Mouse (Mus musculus): ENCODE measurements at regions not wholly inside any gene's neighbourhood (a gene's known extent, or its start where the extent isn't known, plus 50 kb on each side); places are given as distances from the start of the nearest gene placed in this dataset.

DNA sequence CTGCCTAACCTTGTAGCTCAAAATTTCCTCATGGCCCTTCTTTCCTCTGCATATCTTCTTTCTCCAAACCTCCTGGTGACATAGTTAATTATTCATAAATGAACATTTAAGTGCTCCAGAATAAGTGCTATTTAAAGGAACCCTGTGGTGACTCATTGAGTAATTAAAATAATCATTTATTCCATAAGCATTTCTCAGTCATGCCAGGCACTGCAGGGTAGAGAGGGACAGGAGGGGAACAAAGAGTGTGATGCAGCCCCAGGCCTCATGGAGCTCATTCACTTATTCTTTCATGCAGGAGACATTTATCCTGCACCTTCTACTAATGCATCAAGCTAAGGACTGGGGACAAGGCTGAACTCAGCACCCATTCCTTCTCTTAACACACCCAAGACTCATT lies 97.4 kb upstream of the Isx start:
- Histone ChIP-seq H3K9me3 (ENCODE audit: control insufficient read depth, low read length) (no peaks in the 10 kb centered on the region), H3K4me3 (ENCODE audit: low read depth, low read length) (no peak overlapping the region), H3K27me3 (ENCODE audit: control insufficient read depth, insufficient read depth, low read length) (no peaks in the 10 kb centered on the region), H3K36me3 (ENCODE audit: control insufficient read depth, insufficient read depth, low read length) (no peaks in the 10 kb centered on the region), H3K4me1 (ENCODE audit: control insufficient read depth, insufficient read depth, low read length) (no peaks in the 10 kb centered on the region), H3K9ac (ENCODE audit: low read length) (no peak overlapping the region), H3K27ac (ENCODE audit: low read depth, low read length) (no peak overlapping the region), H3K4me2 (ENCODE audit: low read depth) (no peak overlapping the region)
- DNase-seq (ENCODE audit: low spot score) (no peak), ATAC-seq (ENCODE audit: insufficient read depth, low FRiP score, low TSS enrichment) (no peak)

DNA sequence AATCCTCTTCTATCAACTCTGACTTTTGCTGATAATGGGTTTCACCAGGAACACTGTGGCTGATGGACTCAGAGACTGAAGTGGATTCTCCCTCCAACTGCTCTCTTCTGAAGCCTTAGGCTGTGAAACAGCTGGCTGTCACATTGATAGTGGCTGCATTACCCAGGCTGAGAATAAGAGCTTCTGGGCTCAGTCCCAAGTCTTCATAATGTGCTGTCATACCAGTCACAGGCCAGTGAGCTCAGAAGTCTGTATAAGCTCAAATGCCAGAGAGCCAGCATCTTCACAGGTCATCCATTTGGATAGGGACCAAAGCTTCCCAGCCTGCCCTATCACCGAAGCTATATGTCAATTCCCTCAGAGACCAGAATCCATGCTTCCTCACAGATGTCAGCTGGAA lies 91.9 kb upstream of the Isx start:
- ATAC-seq (ENCODE audit: insufficient read depth, low FRiP score, low TSS enrichment) (no peak), DNase-seq (ENCODE audit: low spot score) (no peak)
- H3K27ac ChIP-seq (ENCODE audit: low read depth, low read length) = no peak overlapping the region
- H3K4me3 ChIP-seq (ENCODE audit: low read depth, low read length) = no peak overlapping the region
- no peaks in the 10 kb centered on the region for H3K4me1 ChIP-seq (ENCODE audit: control insufficient read depth, insufficient read depth, low read length)
- H3K4me2 ChIP-seq (ENCODE audit: low read depth) = no peak overlapping the region
- H3K36me3 ChIP-seq (ENCODE audit: control insufficient read depth, insufficient read depth, low read length) = no peaks in the 10 kb centered on the region
- H3K9me3 ChIP-seq (ENCODE audit: control insufficient read depth, low read length) = no peaks in the 10 kb centered on the region
- 80% methylated on average over 1 of the region's 1 CpGs for WGBS
- H3K9ac ChIP-seq (ENCODE audit: low read length) = no peak overlapping the region
- H3K27me3 ChIP-seq (ENCODE audit: control insufficient read depth, insufficient read depth, low read length) = no peaks in the 10 kb centered on the region

DNA sequence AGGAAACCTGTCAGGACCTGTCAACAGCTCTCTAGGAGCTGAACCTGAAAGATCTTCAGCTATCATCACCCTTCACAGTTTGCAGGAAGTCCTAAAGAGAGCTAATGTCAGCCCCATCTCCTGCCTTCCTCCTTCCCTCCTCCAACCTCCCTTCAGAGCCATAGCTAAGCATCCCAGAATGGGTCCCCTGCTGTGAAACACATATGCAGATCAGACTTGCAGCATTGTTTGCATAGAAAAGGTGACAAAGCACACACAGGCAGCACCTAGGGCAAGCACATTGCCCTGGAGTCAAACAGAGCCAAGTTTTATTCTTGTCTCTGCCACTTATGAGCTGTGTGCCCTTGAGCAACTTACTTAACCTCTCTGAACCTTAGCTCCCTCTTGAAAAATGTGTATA lies 64.3 kb upstream of the Isx start:
- no peaks in the 10 kb centered on the region for H3K36me3 ChIP-seq (ENCODE audit: control insufficient read depth, insufficient read depth, low read length)
- no peak overlapping the region for H3K27ac ChIP-seq (ENCODE audit: low read depth, low read length)
- H3K4me2 ChIP-seq (ENCODE audit: low read depth) = no peak overlapping the region
- no peak overlapping the region for H3K9ac ChIP-seq (ENCODE audit: low read length)
- H3K4me1 ChIP-seq (ENCODE audit: control insufficient read depth, insufficient read depth, low read length) = no peaks in the 10 kb centered on the region
- no peak overlapping the region for H3K4me3 ChIP-seq (ENCODE audit: low read depth, low read length)
- H3K27me3 ChIP-seq (ENCODE audit: control insufficient read depth, insufficient read depth, low read length) = no peaks in the 10 kb centered on the region
- ATAC-seq (ENCODE audit: insufficient read depth, low FRiP score, low TSS enrichment) (no peak), DNase-seq (ENCODE audit: low spot score) (no peak)
- no peaks in the 10 kb centered on the region for H3K9me3 ChIP-seq (ENCODE audit: control insufficient read depth, low read length)

DNA sequence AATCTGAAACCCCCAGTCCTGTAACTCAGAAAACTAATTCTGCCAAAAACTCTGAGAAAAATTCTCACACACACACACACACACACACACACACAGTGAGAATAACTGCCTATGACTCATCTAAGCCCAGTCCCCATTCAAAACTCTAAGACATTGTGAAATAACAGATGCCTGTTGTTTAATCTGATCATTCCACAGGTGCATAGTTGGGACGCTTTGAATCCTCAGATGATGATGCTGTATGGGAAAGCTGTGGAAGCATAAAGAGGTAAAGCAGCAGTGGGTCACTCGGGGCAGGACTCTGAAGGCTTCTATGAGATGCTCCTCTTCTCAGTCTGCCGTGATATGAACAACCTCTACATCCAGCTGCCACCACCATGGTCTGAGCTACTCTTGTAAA lies 62.9 kb upstream of the Isx start:
- Histone ChIP-seq H3K9ac (ENCODE audit: low read length) (no peak overlapping the region), H3K9me3 (ENCODE audit: control insufficient read depth, low read length) (no peaks in the 10 kb centered on the region), H3K4me2 (ENCODE audit: low read depth) (no peak overlapping the region), H3K4me1 (ENCODE audit: control insufficient read depth, insufficient read depth, low read length) (no peaks in the 10 kb centered on the region), H3K4me3 (ENCODE audit: low read depth, low read length) (no peak overlapping the region), H3K27ac (ENCODE audit: low read depth, low read length) (no peak overlapping the region), H3K27me3 (ENCODE audit: control insufficient read depth, insufficient read depth, low read length) (no peaks in the 10 kb centered on the region), H3K36me3 (ENCODE audit: control insufficient read depth, insufficient read depth, low read length) (no peaks in the 10 kb centered on the region)
- 91% methylated on average over 3 of the region's 3 CpGs for WGBS
- ATAC-seq (ENCODE audit: insufficient read depth, low FRiP score, low TSS enrichment) (no peak), DNase-seq (ENCODE audit: low spot score) (no peak)

DNA sequence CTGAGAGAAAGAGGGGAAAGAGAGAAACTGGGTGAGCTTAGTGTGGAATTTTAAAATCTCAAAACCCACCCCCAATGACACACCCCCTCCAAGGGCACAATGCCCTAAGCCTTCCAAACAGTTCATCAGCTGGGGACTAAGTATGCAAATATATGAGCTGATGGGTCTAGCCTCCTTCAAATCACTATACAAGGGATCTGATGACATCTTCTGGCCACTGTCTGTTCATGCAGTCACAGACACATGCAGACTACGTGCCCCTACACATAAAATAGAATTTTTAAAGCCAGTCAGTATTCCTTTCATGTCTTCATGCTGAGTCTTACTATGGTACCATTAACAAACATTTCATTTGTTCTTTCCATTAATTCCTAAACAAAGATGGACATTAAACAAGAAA lies 54.5 kb upstream of the Isx start:
- no peaks in the 10 kb centered on the region for H3K36me3 ChIP-seq (ENCODE audit: control insufficient read depth, insufficient read depth, low read length)
- H3K9me3 ChIP-seq (ENCODE audit: control insufficient read depth, low read length) = no peaks in the 10 kb centered on the region
- DNase-seq (ENCODE audit: low spot score) = no peak
- H3K4me1 ChIP-seq (ENCODE audit: control insufficient read depth, insufficient read depth, low read length) = no peaks in the 10 kb centered on the region
- H3K27ac ChIP-seq (ENCODE audit: low read depth, low read length) = no peak overlapping the region
- no peaks in the 10 kb centered on the region for H3K27me3 ChIP-seq (ENCODE audit: control insufficient read depth, insufficient read depth, low read length)
- H3K9ac ChIP-seq (ENCODE audit: low read length) = no peak overlapping the region
- no peak overlapping the region for H3K4me2 ChIP-seq (ENCODE audit: low read depth)
- ATAC-seq (ENCODE audit: insufficient read depth, low FRiP score, low TSS enrichment) = peak; percentile 38; the same call in 1 of the 2 replicates
- no peak overlapping the region for H3K4me3 ChIP-seq (ENCODE audit: low read depth, low read length)
- 52% methylated on average over 1 of the region's 1 CpGs for WGBS

DNA sequence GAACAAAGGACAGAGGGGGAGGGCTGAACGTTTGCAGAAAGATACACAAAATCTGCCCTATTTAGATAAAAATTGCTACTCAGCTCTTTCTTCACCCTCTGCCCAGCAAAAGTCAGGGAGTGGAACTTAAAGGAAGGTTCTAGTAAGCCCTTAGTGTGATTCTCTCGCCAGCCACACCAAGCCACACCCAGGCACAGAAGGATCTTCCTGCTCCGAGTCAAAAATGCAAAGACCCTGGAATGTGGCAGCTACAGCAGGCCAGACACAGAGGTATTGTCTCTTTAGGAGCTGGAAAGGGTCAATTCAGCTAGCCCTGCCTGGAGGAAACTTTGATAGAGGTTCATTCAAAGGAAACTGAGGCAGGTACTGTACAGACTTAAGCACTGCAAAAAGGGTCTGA lies 52.3 kb upstream of the Isx start:
- no peak overlapping the region for H3K9ac ChIP-seq (ENCODE audit: low read length)
- no peaks in the 10 kb centered on the region for H3K27me3 ChIP-seq (ENCODE audit: control insufficient read depth, insufficient read depth, low read length)
- H3K4me2 ChIP-seq (ENCODE audit: low read depth) = no peak overlapping the region
- 40% methylated on average over 3 of the region's 3 CpGs for WGBS
- no peaks in the 10 kb centered on the region for H3K9me3 ChIP-seq (ENCODE audit: control insufficient read depth, low read length)
- DNase-seq (ENCODE audit: low spot score) (no peak), ATAC-seq (ENCODE audit: insufficient read depth, low FRiP score, low TSS enrichment) (no peak)
- no peak overlapping the region for H3K4me3 ChIP-seq (ENCODE audit: low read depth, low read length)
- no peak overlapping the region for H3K27ac ChIP-seq (ENCODE audit: low read depth, low read length)
- no peaks in the 10 kb centered on the region for H3K36me3 ChIP-seq (ENCODE audit: control insufficient read depth, insufficient read depth, low read length)
- no peaks in the 10 kb centered on the region for H3K4me1 ChIP-seq (ENCODE audit: control insufficient read depth, insufficient read depth, low read length)

DNA sequence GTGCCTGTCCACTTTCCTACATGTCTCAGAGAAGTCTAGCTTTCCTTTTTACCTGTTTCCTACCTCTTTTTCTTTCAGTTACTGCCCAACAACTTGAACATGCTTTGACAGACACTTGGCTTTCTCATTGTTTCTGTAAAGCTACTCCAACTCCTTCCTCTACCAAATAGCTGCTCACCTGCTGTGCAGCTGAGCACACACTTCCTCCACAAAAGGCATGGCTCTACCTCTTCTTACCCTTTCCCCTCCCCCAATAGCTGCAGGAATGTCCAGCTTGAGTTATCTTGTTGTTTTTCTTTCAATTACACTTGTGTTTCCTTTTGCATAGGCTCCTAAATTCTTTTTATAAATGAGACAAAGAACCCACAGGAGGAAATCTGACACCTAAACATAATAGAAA lies 50.7 kb upstream of the Isx start:
- Histone ChIP-seq H3K27ac (ENCODE audit: low read depth, low read length) (no peak overlapping the region), H3K4me3 (ENCODE audit: low read depth, low read length) (no peak overlapping the region), H3K9ac (ENCODE audit: low read length) (no peak overlapping the region), H3K4me1 (ENCODE audit: control insufficient read depth, insufficient read depth, low read length) (no peaks in the 10 kb centered on the region), H3K36me3 (ENCODE audit: control insufficient read depth, insufficient read depth, low read length) (no peaks in the 10 kb centered on the region), H3K4me2 (ENCODE audit: low read depth) (no peak overlapping the region), H3K9me3 (ENCODE audit: control insufficient read depth, low read length) (no peaks in the 10 kb centered on the region), H3K27me3 (ENCODE audit: control insufficient read depth, insufficient read depth, low read length) (no peaks in the 10 kb centered on the region)
- DNase-seq (ENCODE audit: low spot score) = no peak
- ATAC-seq (ENCODE audit: insufficient read depth, low FRiP score, low TSS enrichment) = no peak
